Mouse (Mus musculus) embryonic facial prominence, embryonic 15.5 days (tissue): ENCODE data around the gene Xpo5. TPM values are rescaled to one million over a fixed set of nuclear protein-coding genes. Genes with fewer than 3 reads are reported as not detected.

Experiments used
- ATAC-seq: fragments of 200-750 bp; cut with Nextera tagmentation; 2 replicates; pipeline ENCODE4 v1.8.0; 2017; ENCODE audit warnings: low read depth, moderate TSS enrichment; ENCODE audit not compliant: insufficient number of reproducible peaks, low FRiP score, low TSS enrichment
- H3K27ac ChIP-seq: fragments of 300-500 bp; sonication (generic); replicated peaks from 2 replicates; pipeline ENCODE4 v1.5.1; 2015; ENCODE audit warnings: mild to moderate bottlenecking, inconsistent platforms
- H3K27me3 ChIP-seq: fragments of 300-500 bp; sonication (generic); 2 replicates; pipeline ENCODE4 v1.6.1; 2015; ENCODE audit warnings: inconsistent platforms
- H3K36me3 ChIP-seq: fragments of 300-500 bp; sonication (generic); 2 replicates; pipeline ENCODE4 v1.6.1; 2015; ENCODE audit warnings: mild to moderate bottlenecking, inconsistent platforms
- H3K4me1 ChIP-seq: fragments of 300-500 bp; sonication (generic); 2 replicates; pipeline ENCODE4 v1.6.1; 2015; ENCODE audit warnings: inconsistent platforms
- H3K4me2 ChIP-seq: fragments of 300-500 bp; sonication (generic); replicated peaks from 2 replicates; pipeline ENCODE4 v1.6.1; 2015; ENCODE audit warnings: mild to moderate bottlenecking, inconsistent platforms
- H3K4me3 ChIP-seq: fragments of 300-500 bp; sonication (generic); replicated peaks from 2 replicates; pipeline ENCODE4 v1.5.1; 2015; ENCODE audit warnings: mild to moderate bottlenecking, inconsistent platforms
- H3K9ac ChIP-seq: fragments of 300-500 bp; sonication (generic); 2 replicates; pipeline ENCODE4 v1.6.1; 2015; ENCODE audit warnings: inconsistent platforms
- H3K9me3 ChIP-seq: fragments of 300-500 bp; sonication (generic); replicated peaks from 2 replicates; pipeline ENCODE4 v1.6.1; 2016; ENCODE audit warnings: inconsistent platforms
- WGBS: fragments of 180-500 bp; shearing (Covaris S2); methylation state at CpG from one replicate; pipeline ENCODE4 v1.1.7; 2015; 5-methylcytosine and 5-hydroxymethylcytosine counted together
- polyA plus RNA-seq: library from polyadenylated mRNA; unstranded; fragments of >200 nt; fragmentation: Nextera tagmentation; extraction: Ambion mirVana; gene quantifications from 2 replicates; pipeline ENCODE4 v1.2.1, GENCODE M21; 2015

Xpo5 gene
- polyA plus RNA-seq, 1 experiment from 2014 or later, result 35.0 TPM

GRCm38 (mm10) chr17:46162551-46162950, 40.0 kb upstream of the Xpo5 start:
- Histone ChIP-seq H3K4me2 (no peak overlapping the region), H3K9ac (no peak overlapping the region), H3K36me3 (peaks cover 39% of the 10 kb centered on the region), H3K9me3 (no peaks in the 10 kb centered on the region), H3K27ac (no peak overlapping the region), H3K27me3 (no peaks in the 10 kb centered on the region), H3K4me3 (no peak overlapping the region), H3K4me1 (peaks cover 18% of the 10 kb centered on the region)
- 90% methylated on average over 7 of the region's 7 CpGs for WGBS
- no peak for ATAC-seq

- H3K4me2 ChIP-seq, result 0 out of 2 replicates have a peak overlapping the region, but pooled peaks have one; percentile 6
- no peaks in the 10 kb centered on the region for H3K27me3 ChIP-seq
- peaks cover 43% of the 10 kb centered on the region for H3K36me3 ChIP-seq
- H3K4me1 ChIP-seq, result peaks cover 20% of the 10 kb centered on the region
- no peaks in the 10 kb centered on the region for H3K9me3 ChIP-seq
- no peak overlapping the region for H3K9ac ChIP-seq
- no peak for ATAC-seq
- H3K27ac ChIP-seq, result peak overlapping the region; percentile 5; the same call in 1 of the 2 replicates
- WGBS, result 76% methylated on average over 9 of the region's 9 CpGs
- no peak overlapping the region for H3K4me3 ChIP-seq
Observed at GRCm38 (mm10) chr17:46162951-46163421, 39.6 kb upstream of the Xpo5 start.

- no peak overlapping the region for H3K4me2 ChIP-seq
- H3K27me3 ChIP-seq, result no peaks in the 10 kb centered on the region
- H3K4me1 ChIP-seq, result peaks cover 24% of the 10 kb centered on the region
- no peak overlapping the region for H3K9ac ChIP-seq
- ATAC-seq, result no peak
- H3K4me3 ChIP-seq, result no peak overlapping the region
- 93% methylated on average over 8 of the region's 8 CpGs for WGBS
- H3K36me3 ChIP-seq, result peaks cover 55% of the 10 kb centered on the region
- no peaks in the 10 kb centered on the region for H3K9me3 ChIP-seq
- no peak overlapping the region for H3K27ac ChIP-seq
Observed at GRCm38 (mm10) chr17:46164301-46164700, 38.3 kb upstream of the Xpo5 start.

- Histone ChIP-seq H3K27me3 (no peaks in the 10 kb centered on the region), H3K9me3 (no peaks in the 10 kb centered on the region), H3K9ac (no peak overlapping the region), H3K27ac (no peak overlapping the region), H3K36me3 (peaks cover 60% of the 10 kb centered on the region), H3K4me2 (no peak overlapping the region), H3K4me1 (peaks cover 24% of the 10 kb centered on the region), H3K4me3 (no peak overlapping the region)
- 93% methylated on average over 10 of the region's 10 CpGs for WGBS
- no peak for ATAC-seq
Observed at GRCm38 (mm10) chr17:46164791-46165190, 37.8 kb upstream of the Xpo5 start.

- no peak overlapping the region for H3K4me2 ChIP-seq
- no peaks in the 10 kb centered on the region for H3K27me3 ChIP-seq
- no peak overlapping the region for H3K4me3 ChIP-seq
- no peak for ATAC-seq
- no peaks in the 10 kb centered on the region for H3K9me3 ChIP-seq
- H3K4me1 ChIP-seq, result peaks cover 24% of the 10 kb centered on the region
- H3K9ac ChIP-seq, result no peak overlapping the region
- no peak overlapping the region for H3K27ac ChIP-seq
- peaks cover 66% of the 10 kb centered on the region for H3K36me3 ChIP-seq
- WGBS, result 88% methylated on average over 12 of the region's 12 CpGs
Observed at GRCm38 (mm10) chr17:46165460-46165859, 37.1 kb upstream of the Xpo5 start.

- no peak overlapping the region for H3K27ac ChIP-seq
- WGBS, result 78% methylated on average over 5 of the region's 5 CpGs
- ATAC-seq, result no peak
Observed at GRCm38 (mm10) chr17:46166270-46166669, 36.3 kb upstream of the Xpo5 start.

GRCm38 (mm10) chr17:46167014-46167413, 35.6 kb upstream of the Xpo5 start:
- H3K4me3 ChIP-seq, result no peak overlapping the region
- no peak overlapping the region for H3K27ac ChIP-seq
- H3K4me2 ChIP-seq, result no peak overlapping the region
- whole genome bisulfite sequencing, result 86% methylated on average over 11 of the region's 11 CpGs
- no peak for ATAC-seq
- H3K36me3 ChIP-seq, result peaks cover 79% of the 10 kb centered on the region
- no peaks in the 10 kb centered on the region for H3K27me3 ChIP-seq
- peaks cover 18% of the 10 kb centered on the region for H3K4me1 ChIP-seq
- H3K9ac ChIP-seq, result no peak overlapping the region
- H3K9me3 ChIP-seq, result no peaks in the 10 kb centered on the region

More at GRCm38 (mm10) chr17:46166270-46166669, 36.3 kb upstream of the Xpo5 start:
- Histone ChIP-seq H3K9ac (no peak overlapping the region), H3K9me3 (no peaks in the 10 kb centered on the region), H3K27me3 (no peaks in the 10 kb centered on the region), H3K36me3 (peaks cover 74% of the 10 kb centered on the region), H3K4me2 (no peak overlapping the region), H3K4me1 (peaks cover 24% of the 10 kb centered on the region), H3K4me3 (no peak overlapping the region)

GRCm38 (mm10) chr17:46168318-46168717, 34.3 kb upstream of the Xpo5 start:
- H3K9ac ChIP-seq, result no peak overlapping the region
- H3K27ac ChIP-seq, result no peak overlapping the region
- ATAC-seq, result no peak
- H3K9me3 ChIP-seq, result no peaks in the 10 kb centered on the region
- 48% methylated on average over 5 of the region's 5 CpGs for WGBS
- peaks cover 6% of the 10 kb centered on the region; the same call in 1 of the 2 replicates for H3K4me1 ChIP-seq
- H3K27me3 ChIP-seq, result no peaks in the 10 kb centered on the region
- peaks cover 92% of the 10 kb centered on the region for H3K36me3 ChIP-seq
- no peak overlapping the region for H3K4me2 ChIP-seq
- no peak overlapping the region for H3K4me3 ChIP-seq

- 80% methylated on average over 5 of the region's 5 CpGs for WGBS
Observed at GRCm38 (mm10) chr17:46168768-46169167, 33.8 kb upstream of the Xpo5 start.

GRCm38 (mm10) chr17:46170538-46170937, 32.0 kb upstream of the Xpo5 start:
- no peaks in the 10 kb centered on the region for H3K9me3 ChIP-seq
- no peak overlapping the region for H3K9ac ChIP-seq
- H3K4me3 ChIP-seq, result no peak overlapping the region
- H3K27ac ChIP-seq, result no peak overlapping the region
- ATAC-seq, result no peak
- no peaks in the 10 kb centered on the region for H3K27me3 ChIP-seq
- peaks cover 83% of the 10 kb centered on the region for H3K36me3 ChIP-seq
- WGBS, result 73% methylated on average over 3 of the region's 3 CpGs
- peaks cover 6% of the 10 kb centered on the region; the same call in 1 of the 2 replicates for H3K4me1 ChIP-seq
- no peak overlapping the region for H3K4me2 ChIP-seq

More at GRCm38 (mm10) chr17:46168768-46169167, 33.8 kb upstream of the Xpo5 start:
- no peak for ATAC-seq
- Histone ChIP-seq H3K27ac (no peak overlapping the region), H3K4me1 (peaks cover 6% of the 10 kb centered on the region; the same call in 1 of the 2 replicates), H3K9me3 (no peaks in the 10 kb centered on the region), H3K27me3 (no peaks in the 10 kb centered on the region), H3K36me3 (peaks cover 92% of the 10 kb centered on the region), H3K9ac (no peak overlapping the region), H3K4me3 (no peak overlapping the region), H3K4me2 (no peak overlapping the region)

- no peak overlapping the region for H3K4me2 ChIP-seq
- H3K9me3 ChIP-seq, result no peaks in the 10 kb centered on the region
- no peaks in the 10 kb centered on the region for H3K4me1 ChIP-seq
- H3K27ac ChIP-seq, result no peak overlapping the region
- 86% methylated on average over 4 of the region's 4 CpGs for WGBS
- ATAC-seq, result no peak
- no peaks in the 10 kb centered on the region for H3K27me3 ChIP-seq
- no peak overlapping the region for H3K4me3 ChIP-seq
- no peak overlapping the region for H3K9ac ChIP-seq
- peaks cover 94% of the 10 kb centered on the region for H3K36me3 ChIP-seq
Observed at GRCm38 (mm10) chr17:46182273-46182672, 20.3 kb upstream of the Xpo5 start.

GRCm38 (mm10) chr17:46188829-46189228, 13.8 kb upstream of the Xpo5 start:
- H3K36me3 ChIP-seq, result peaks cover 81% of the 10 kb centered on the region
- H3K27ac ChIP-seq, result no peak overlapping the region
- ATAC-seq, result no peak
- no peak overlapping the region for H3K4me2 ChIP-seq
- H3K9ac ChIP-seq, result no peak overlapping the region
- H3K4me1 ChIP-seq, result no peaks in the 10 kb centered on the region
- H3K9me3 ChIP-seq, result no peaks in the 10 kb centered on the region
- no peaks in the 10 kb centered on the region for H3K27me3 ChIP-seq
- no peak overlapping the region for H3K4me3 ChIP-seq
- 95% methylated on average over 2 of the region's 2 CpGs for WGBS
